Mouse (Mus musculus) heart, adult 11 months (tissue): ENCODE measurements around the gene Megf11.
"Not testable (repeated sequence)": the region's sequence is repeated elsewhere in the genome, so short reads cannot be mapped to it uniquely, and the experiment has no call there.

Experiments
- DNase-seq: peaks from one replicate; pipeline ENCODE4 v3.0.0; 2022

Gene Megf11

GRCm38 (mm10) chr9:64710291-64710690, 324.9 kb downstream of the Megf11 start:
- DNase-seq = not testable (repeated sequence)

- no peak for DNase-seq
Measured at GRCm38 (mm10) chr9:64719526-64720163, 334.2 kb downstream of the Megf11 start.

- no peak for DNase-seq
Measured at GRCm38 (mm10) chr9:64726454-64726853, 341.0 kb downstream of the Megf11 start.

GRCm38 (mm10) chr9:64731029-64731560, 345.7 kb downstream of the Megf11 start:
- no peak for DNase-seq

- DNase-seq = no peak
Measured at GRCm38 (mm10) chr9:64734166-64734565, 348.7 kb downstream of the Megf11 start.

- peak; percentile 55 for DNase-seq
Measured at GRCm38 (mm10) chr9:64734992-64735391, 349.6 kb downstream of the Megf11 start.

- DNase-seq = no peak
Measured at GRCm38 (mm10) chr9:64736076-64736638, 350.7 kb downstream of the Megf11 start.

GRCm38 (mm10) chr9:64736639-64737405, 351.4 kb downstream of the Megf11 start:
- DNase-seq = peak; percentile 99

GRCm38 (mm10) chr9:64737406-64738201, 352.2 kb downstream of the Megf11 start, which contains the start of gene Rab11a:
TSS of gene Rab11a (minus strand) at chr9:64737758.
- peak; percentile 100 for DNase-seq

GRCm38 (mm10) chr9:64739001-64739400, 353.6 kb downstream of the Megf11 start:
- peak; percentile 74 for DNase-seq

- DNase-seq = peak; percentile 69
Measured at GRCm38 (mm10) chr9:64742453-64742852, 357.0 kb downstream of the Megf11 start.

- no peak for DNase-seq
Measured at GRCm38 (mm10) chr9:64747735-64748134, 362.3 kb downstream of the Megf11 start.

- peak; percentile 15 for DNase-seq
Measured at GRCm38 (mm10) chr9:64749314-64749713, 363.9 kb downstream of the Megf11 start.

GRCm38 (mm10) chr9:64752575-64752974, 367.1 kb downstream of the Megf11 start:
- DNase-seq = peak; percentile 74

GRCm38 (mm10) chr9:64758052-64758451, 372.6 kb downstream of the Megf11 start:
- peak; percentile 61 for DNase-seq
